Mouse (Mus musculus): Measurements from ENCODE around the gene Amhr2.

Amhr2 gene

GRCm38 (mm10) chr15:102423602-102424240, 21.4 kb upstream of the Amhr2 start:
- DNase-seq (ENCODE audit: low read depth, low spot score): no peak

- no peak for DNase-seq (ENCODE audit: low read depth, low spot score)
Measured at GRCm38 (mm10) chr15:102424657-102425056, 20.5 kb upstream of the Amhr2 start.

- DNase-seq (ENCODE audit: low read depth, low spot score): no peak
Measured at GRCm38 (mm10) chr15:102426963-102427362, 18.2 kb upstream of the Amhr2 start.

GRCm38 (mm10) chr15:102432046-102432445, 13.1 kb upstream of the Amhr2 start:
- no peak for DNase-seq (ENCODE audit: low read depth, low spot score)

- DNase-seq (ENCODE audit: low read depth, low spot score): no peak
Measured at GRCm38 (mm10) chr15:102433173-102433572, 12.0 kb upstream of the Amhr2 start.

- DNase-seq (ENCODE audit: low read depth, low spot score): peak; percentile 64
Measured at GRCm38 (mm10) chr15:102442490-102442889, 2.7 kb upstream of the Amhr2 start.

- no peak for DNase-seq (ENCODE audit: low read depth, low spot score)
Measured at GRCm38 (mm10) chr15:102446448-102446847, 1.3 kb downstream of the Amhr2 start.

GRCm38 (mm10) chr15:102449366-102449765, 4.2 kb downstream of the Amhr2 start:
- no peak for DNase-seq (ENCODE audit: low read depth, low spot score)

- DNase-seq (ENCODE audit: low read depth, low spot score): no peak
Measured at GRCm38 (mm10) chr15:102450928-102451327, 5.8 kb downstream of the Amhr2 start.

GRCm38 (mm10) chr15:102451666-102452430, 6.7 kb downstream of the Amhr2 start:
- no peak for DNase-seq (ENCODE audit: low read depth, low spot score)

GRCm38 (mm10) chr15:102455993-102456392, 10.8 kb downstream of the Amhr2 start:
- no peak for DNase-seq (ENCODE audit: low read depth, low spot score)

- no peak for DNase-seq (ENCODE audit: low read depth, low spot score)
Measured at GRCm38 (mm10) chr15:102458050-102458736, 13.0 kb downstream of the Amhr2 start.

- peak; percentile 94 for DNase-seq (ENCODE audit: low read depth, low spot score)
Measured at GRCm38 (mm10) chr15:102458904-102459317, 13.7 kb downstream of the Amhr2 start, which contains the start of gene Prr13. Gene Prr13 (plus strand): TSS chr15:102459028.

GRCm38 (mm10) chr15:102459381-102459780, 14.2 kb downstream of the Amhr2 start:
- DNase-seq (ENCODE audit: low read depth, low spot score): no peak

GRCm38 (mm10) chr15:102459847-102460246, 14.7 kb downstream of the Amhr2 start:
- no peak for DNase-seq (ENCODE audit: low read depth, low spot score)

- DNase-seq (ENCODE audit: low read depth, low spot score): no peak
Measured at GRCm38 (mm10) chr15:102460409-102460808, 15.2 kb downstream of the Amhr2 start.

- DNase-seq (ENCODE audit: low read depth, low spot score): no peak
Measured at GRCm38 (mm10) chr15:102460971-102461370, 15.8 kb downstream of the Amhr2 start.

GRCm38 (mm10) chr15:102461430-102462075, 16.4 kb downstream of the Amhr2 start:
- DNase-seq (ENCODE audit: low read depth, low spot score): no peak

GRCm38 (mm10) chr15:102463666-102464065, 18.5 kb downstream of the Amhr2 start:
- DNase-seq (ENCODE audit: low read depth, low spot score): no peak

- DNase-seq (ENCODE audit: low read depth, low spot score): no peak
Measured at GRCm38 (mm10) chr15:102468675-102469370, 23.7 kb downstream of the Amhr2 start.

- peak; percentile 95 for DNase-seq (ENCODE audit: low read depth, low spot score)
Measured at GRCm38 (mm10) chr15:102470183-102470604, 25.0 kb downstream of the Amhr2 start, which contains the start of gene Pcbp2. Gene Pcbp2 (plus strand): TSS chr15:102470539.
